In the genomic region with DNA sequence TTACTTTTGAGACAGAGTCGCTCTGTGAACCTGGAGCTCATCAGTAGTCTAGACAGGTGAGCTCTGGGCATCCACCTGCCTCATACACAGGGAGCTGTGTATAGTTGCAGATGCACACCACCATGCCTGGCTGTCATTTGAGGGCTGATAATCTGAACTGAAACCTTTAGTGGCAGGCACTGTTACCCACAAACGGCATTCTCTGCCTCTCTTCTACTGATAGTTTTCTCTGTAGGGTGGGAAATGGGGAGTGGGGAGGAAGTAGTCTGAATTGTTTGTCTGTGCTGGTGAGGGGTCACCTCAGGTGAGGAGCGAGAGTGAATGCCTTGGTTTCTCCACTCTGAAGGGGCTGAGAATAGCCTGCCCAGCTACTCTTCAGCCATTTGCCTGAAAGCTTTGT, we compare ENCODE assay signal across 34 mouse cellular contexts. TPM values are rescaled to one million over a fixed set of nuclear protein-coding genes. Genes with fewer than 3 reads are reported as not detected.
"Had no signal": no experiment of that assay in that cellular context is flagged by ENCODE, and none has a peak within 500 bp of the region (broad histone marks: within the 10 kb centered on the region; RNA-seq: fewer than 3 reads in every experiment).

No protein-coding gene starts in this region.

- H3K4me3 ChIP-seq: embryonic facial prominence, embryonic 10.5 days; embryonic facial prominence, embryonic 12.5 days; embryonic facial prominence, embryonic 13.5 days; embryonic facial prominence, embryonic 15.5 days; erythroblast, embryonic 14.5 days; forebrain, embryonic 10.5 days; forebrain, embryonic 12.5 days; forebrain, embryonic 13.5 days; forebrain, embryonic 15.5 days; gastrocnemius, adult 2 months; heart, adult 2 months had no signal

- H3K27me3 ChIP-seq: embryonic facial prominence, embryonic 12.5 days; embryonic facial prominence, embryonic 13.5 days; embryonic facial prominence, embryonic 15.5 days; forebrain, embryonic 12.5 days; forebrain, embryonic 13.5 days; forebrain, embryonic 15.5 days had no signal

- H3K27ac ChIP-seq: embryonic facial prominence, embryonic 10.5 days; embryonic facial prominence, embryonic 12.5 days; embryonic facial prominence, embryonic 13.5 days; embryonic facial prominence, embryonic 15.5 days; forebrain, embryonic 10.5 days; forebrain, embryonic 12.5 days; forebrain, embryonic 13.5 days; forebrain, embryonic 15.5 days; heart, adult 2 months had no signal

- H3K9ac ChIP-seq: embryonic facial prominence, embryonic 12.5 days; embryonic facial prominence, embryonic 13.5 days; embryonic facial prominence, embryonic 15.5 days; forebrain, embryonic 12.5 days; forebrain, embryonic 13.5 days; forebrain, embryonic 15.5 days; forebrain, postnatal 0 days had no signal

- DNase-seq: cerebellum, adult 8-10 months; cerebellum, adult 9-10 months; cerebellum, adult 9-11 months; cerebellum, postnatal 10 days; cerebellum, postnatal 14 days; cerebellum, postnatal 25 days; cerebellum, postnatal 36 days; embryo, embryonic 11 days; forebrain, postnatal 0 days; gastrocnemius, postnatal 10 days; gastrocnemius, postnatal 14 days; gastrocnemius, postnatal 25 days; gastrocnemius, postnatal 36 days; heart, adult 18-20 months; heart, adult 2 months had no signal

- ATAC-seq: forebrain, embryonic 13.5 days; forebrain, embryonic 14.5 days; forebrain, embryonic 15.5 days; forebrain, embryonic 16.5 days; forebrain, postnatal 0 days had no signal

- H3K4me2 ChIP-seq: embryonic facial prominence, embryonic 12.5 days; embryonic facial prominence, embryonic 13.5 days; embryonic facial prominence, embryonic 15.5 days; forebrain, embryonic 12.5 days; forebrain, embryonic 13.5 days; forebrain, embryonic 15.5 days had no signal

- H3K9me3 ChIP-seq: embryonic facial prominence, embryonic 10.5 days; embryonic facial prominence, embryonic 12.5 days; embryonic facial prominence, embryonic 13.5 days; embryonic facial prominence, embryonic 15.5 days; forebrain, embryonic 10.5 days; forebrain, embryonic 12.5 days; forebrain, embryonic 13.5 days; forebrain, embryonic 15.5 days had no signal

- H3K4me1 ChIP-seq: embryonic facial prominence, embryonic 12.5 days; embryonic facial prominence, embryonic 13.5 days; embryonic facial prominence, embryonic 15.5 days; forebrain, embryonic 10.5 days; forebrain, embryonic 12.5 days; forebrain, embryonic 13.5 days; forebrain, embryonic 15.5 days had no signal

RNA-seq across cellular contexts. Expression of gene Pjvk, which starts 39.3 kb away (rescaled TPM):
- total RNA-seq: common myeloid progenitor, adult 5-6 weeks; forebrain, postnatal 0 days; gastrocnemius, adult 18-20 months; gastrocnemius, adult 2 months; gastrocnemius, adult 8-10 months; gastrocnemius, postnatal 10 days; gastrocnemius, postnatal 14 days; gastrocnemius, postnatal 25 days; gastrocnemius, postnatal 36 days; granulocyte monocyte progenitor cell, adult 5-6 weeks; heart, adult 18-20 months; heart, adult 2 months; heart, adult 8-10 months had no signal
- polyA plus RNA-seq: embryonic facial prominence, embryonic 14.5 days; erythroblast, embryonic 14.5 days; gonadal fat pad, adult 2 months had no signal
